Mouse (Mus musculus): ENCODE measurements around the gene Mon1b.

- TF ChIP-seq CTCF (IDR thresholded peaks at IDR 0.05; ENCODE audit: borderline replicate concordance, insufficient read depth, low read length): no peak
- TF ChIP-seq POLR2A (IDR thresholded peaks at IDR 0.05; ENCODE audit: low read depth, low read length): no peak
These were observed 9.8 kb downstream of the Mon1b start for GRCm38 (mm10) chr8:113645220-113645619.

All from embryonic fibroblast, embryonic 13.5 days (primary cell).